Mouse (Mus musculus): ENCODE measurements at regions not wholly inside any gene's neighbourhood (a gene's known extent, or its start where the extent isn't known, plus 50 kb on each side); places are given as distances from the start of the nearest gene placed in this dataset.

DNA sequence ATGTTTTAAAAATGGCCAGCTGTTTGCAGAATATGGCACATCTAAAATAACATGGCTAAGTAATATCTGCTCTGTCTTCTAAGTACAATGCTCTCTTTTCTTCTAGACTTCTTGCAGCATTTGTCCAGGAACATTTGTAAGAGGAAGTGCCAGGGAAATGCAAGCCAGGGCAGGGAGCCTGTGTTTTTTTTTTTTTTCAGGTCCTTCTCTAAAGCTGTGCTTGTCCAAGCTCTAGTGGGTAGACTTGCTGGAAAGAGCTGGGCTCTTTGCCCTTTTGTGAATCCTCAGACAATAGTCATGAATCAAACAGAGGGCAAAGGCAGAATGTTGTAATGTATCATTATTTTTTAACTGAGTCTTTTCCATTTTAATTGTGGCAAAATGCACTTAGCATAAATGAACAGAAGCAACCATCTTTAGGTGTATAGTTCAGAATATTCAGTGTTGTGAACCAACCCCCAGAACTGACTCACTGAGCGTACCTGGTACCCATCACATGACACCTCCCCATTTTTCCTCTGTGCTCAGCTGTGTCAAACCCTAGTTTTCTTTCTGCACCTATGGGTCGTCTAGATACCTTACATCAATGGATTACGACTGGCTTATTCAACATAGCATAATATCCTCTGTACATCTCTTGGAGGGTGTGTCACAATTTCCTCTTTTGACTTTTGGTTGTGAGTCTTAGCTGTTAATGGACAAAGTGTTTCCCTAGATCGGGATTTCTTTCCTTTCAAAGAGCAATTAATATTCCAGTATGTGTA lies 160.5 kb upstream of the 4933402D24Rik start:
- ATAC-seq (ENCODE audit: low FRiP score) (no peak), DNase-seq (ENCODE audit: low spot score) (no peak)
- H3K36me3 ChIP-seq (replicated peaks; ENCODE audit: control insufficient read depth, insufficient read depth), result no peaks in the 10 kb centered on the region
- no peaks in the 10 kb centered on the region for H3K9me3 ChIP-seq (ENCODE audit: control insufficient read depth, low read length)
- 90% methylated on average over 4 of the region's 4 CpGs for WGBS
- peaks cover 4% of the 10 kb centered on the region for H3K27me3 ChIP-seq (ENCODE audit: control insufficient read depth, insufficient read depth, low read length)
- H3K4me2 ChIP-seq (replicated peaks), result no peak overlapping the region
- H3K4me1 ChIP-seq (replicated peaks; ENCODE audit: control insufficient read depth, insufficient read depth, low read length), result no peaks in the 10 kb centered on the region
- H3K9ac ChIP-seq, result no peak overlapping the region
- H3K4me3 ChIP-seq (replicated peaks; ENCODE audit: low read length), result no peak overlapping the region
- no peak overlapping the region for H3K27ac ChIP-seq

GRCm38 (mm10) chr1:63928850-63929249 lies 159.8 kb upstream of the 4933402D24Rik start:
- no peak for ATAC-seq (ENCODE audit: low FRiP score)
- no peak overlapping the region for H3K27ac ChIP-seq
- H3K9me3 ChIP-seq (ENCODE audit: control insufficient read depth, low read length), result no peaks in the 10 kb centered on the region
- WGBS, result 86% methylated on average over 5 of the region's 5 CpGs
- no peaks in the 10 kb centered on the region for H3K27me3 ChIP-seq (ENCODE audit: control insufficient read depth, insufficient read depth, low read length)
- no peak overlapping the region for H3K4me2 ChIP-seq (replicated peaks)
- no peak for DNase-seq (ENCODE audit: low spot score)
- H3K9ac ChIP-seq, result no peak overlapping the region
- H3K36me3 ChIP-seq (replicated peaks; ENCODE audit: control insufficient read depth, insufficient read depth), result no peaks in the 10 kb centered on the region
- H3K4me3 ChIP-seq (replicated peaks; ENCODE audit: low read length), result no peak overlapping the region
- H3K4me1 ChIP-seq (replicated peaks; ENCODE audit: control insufficient read depth, insufficient read depth, low read length), result no peaks in the 10 kb centered on the region

- Histone ChIP-seq H3K9ac (no peak overlapping the region), H3K4me2 (replicated peaks) (no peak overlapping the region), H3K27me3 (ENCODE audit: control insufficient read depth, insufficient read depth, low read length) (no peaks in the 10 kb centered on the region), H3K9me3 (ENCODE audit: control insufficient read depth, low read length) (no peaks in the 10 kb centered on the region), H3K36me3 (replicated peaks; ENCODE audit: control insufficient read depth, insufficient read depth) (no peaks in the 10 kb centered on the region), H3K27ac (no peak overlapping the region), H3K4me1 (replicated peaks; ENCODE audit: control insufficient read depth, insufficient read depth, low read length) (no peaks in the 10 kb centered on the region), H3K4me3 (replicated peaks; ENCODE audit: low read length) (no peak overlapping the region)
- ATAC-seq (ENCODE audit: low FRiP score) (no peak), DNase-seq (ENCODE audit: low spot score) (no peak)
- WGBS, result 86% methylated on average over 3 of the region's 3 CpGs
These were observed 159.3 kb upstream of the 4933402D24Rik start for GRCm38 (mm10) chr1:63928361-63928760.

DNA sequence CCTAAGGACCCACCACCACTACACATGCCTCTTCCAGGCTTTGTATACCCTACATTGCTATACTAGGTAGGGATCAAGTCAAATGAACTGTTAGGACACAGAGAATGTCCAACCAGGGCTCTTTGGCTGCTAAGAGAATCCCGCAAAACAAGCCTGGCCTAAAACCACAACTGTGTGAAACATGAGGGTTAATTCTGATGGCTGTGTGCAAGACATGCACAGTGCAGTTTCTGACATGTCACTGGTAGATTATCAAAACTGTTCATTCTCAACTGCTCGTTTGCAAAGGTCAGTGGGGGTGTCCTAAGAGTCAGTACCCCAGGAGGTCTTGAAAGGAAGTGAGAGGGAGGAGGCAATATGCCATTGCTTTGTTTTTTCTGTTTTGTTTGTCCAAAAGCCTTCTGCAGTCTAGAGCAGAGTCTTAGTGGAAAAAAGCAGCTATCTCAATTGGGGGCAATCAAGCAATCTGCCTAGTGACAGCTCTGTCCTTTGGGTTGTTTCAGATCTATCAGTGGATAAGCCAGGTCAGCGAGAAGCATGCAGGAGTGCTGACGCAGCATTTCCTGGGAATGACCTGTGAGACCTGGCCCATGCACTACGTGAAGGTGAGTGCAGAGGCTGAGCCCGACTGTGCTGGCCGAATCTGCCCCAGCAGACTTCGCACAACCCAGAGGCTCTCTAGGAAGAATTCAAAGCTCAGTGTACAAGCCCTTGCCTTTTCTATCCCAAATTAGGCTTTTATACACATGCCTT lies 151.3 kb upstream of the 4933402D24Rik start:
- 65% methylated on average over 8 of the region's 8 CpGs for WGBS
- H3K36me3 ChIP-seq (replicated peaks; ENCODE audit: control insufficient read depth, insufficient read depth), result no peaks in the 10 kb centered on the region
- no peak overlapping the region for H3K27ac ChIP-seq
- no peak overlapping the region for H3K4me2 ChIP-seq (replicated peaks)
- H3K9me3 ChIP-seq (ENCODE audit: control insufficient read depth, low read length), result no peaks in the 10 kb centered on the region
- H3K9ac ChIP-seq, result no peak overlapping the region
- ATAC-seq (ENCODE audit: low FRiP score), result no peak
- no peak overlapping the region for H3K4me3 ChIP-seq (replicated peaks; ENCODE audit: low read length)
- H3K27me3 ChIP-seq (ENCODE audit: control insufficient read depth, insufficient read depth, low read length), result no peaks in the 10 kb centered on the region
- no peaks in the 10 kb centered on the region for H3K4me1 ChIP-seq (replicated peaks; ENCODE audit: control insufficient read depth, insufficient read depth, low read length)
- no peak for DNase-seq (ENCODE audit: low spot score)

DNA sequence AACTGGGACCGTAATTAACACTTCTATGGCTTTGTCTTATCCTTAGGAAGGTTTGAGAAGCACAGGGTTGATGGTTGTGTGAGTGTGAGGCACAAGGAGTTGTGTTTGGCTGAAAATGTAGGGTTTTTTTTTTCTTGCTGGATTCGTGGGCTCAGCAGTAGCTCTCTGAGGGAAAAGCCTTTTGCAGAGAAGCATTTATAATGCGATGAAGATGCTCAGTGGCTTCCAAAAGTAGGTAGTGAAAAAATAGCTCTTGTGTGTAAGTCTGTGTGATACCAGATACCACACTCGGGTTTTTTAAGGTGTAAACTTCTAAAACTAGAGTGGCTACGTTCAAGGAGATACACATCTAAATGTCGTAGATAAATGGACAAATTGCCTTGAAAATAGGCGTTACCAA lies 149.1 kb upstream of the 4933402D24Rik start:
- WGBS, result 77% methylated on average over 7 of the region's 7 CpGs

GRCm38 (mm10) chr1:63916907-63917650 lies 148.0 kb upstream of the 4933402D24Rik start:
- 79% methylated on average over 7 of the region's 7 CpGs for WGBS

More for the DNA sequence above, 149.1 kb upstream of the 4933402D24Rik start:
- no peaks in the 10 kb centered on the region for H3K36me3 ChIP-seq (replicated peaks; ENCODE audit: control insufficient read depth, insufficient read depth)
- ATAC-seq (ENCODE audit: low FRiP score) (no peak), DNase-seq (ENCODE audit: low spot score) (no peak)
- H3K4me3 ChIP-seq (replicated peaks; ENCODE audit: low read length), result no peak overlapping the region
- no peak overlapping the region for H3K9ac ChIP-seq
- H3K4me1 ChIP-seq (replicated peaks; ENCODE audit: control insufficient read depth, insufficient read depth, low read length), result no peaks in the 10 kb centered on the region
- no peaks in the 10 kb centered on the region for H3K27me3 ChIP-seq (ENCODE audit: control insufficient read depth, insufficient read depth, low read length)
- no peak overlapping the region for H3K27ac ChIP-seq
- no peak overlapping the region for H3K4me2 ChIP-seq (replicated peaks)
- no peaks in the 10 kb centered on the region for H3K9me3 ChIP-seq (ENCODE audit: control insufficient read depth, low read length)

GRCm38 (mm10) chr1:63910765-63911164 lies 141.7 kb upstream of the 4933402D24Rik start:
- Histone ChIP-seq H3K27ac (no peak overlapping the region), H3K4me1 (replicated peaks; ENCODE audit: control insufficient read depth, insufficient read depth, low read length) (no peaks in the 10 kb centered on the region), H3K9me3 (ENCODE audit: control insufficient read depth, low read length) (no peaks in the 10 kb centered on the region), H3K27me3 (ENCODE audit: control insufficient read depth, insufficient read depth, low read length) (no peaks in the 10 kb centered on the region), H3K4me3 (replicated peaks; ENCODE audit: low read length) (no peak overlapping the region), H3K36me3 (replicated peaks; ENCODE audit: control insufficient read depth, insufficient read depth) (no peaks in the 10 kb centered on the region), H3K4me2 (replicated peaks) (no peak overlapping the region), H3K9ac (no peak overlapping the region)
- ATAC-seq (ENCODE audit: low FRiP score) (no peak), DNase-seq (ENCODE audit: low spot score) (no peak)
- WGBS, result 73% methylated on average over 3 of the region's 3 CpGs

More at GRCm38 (mm10) chr1:63916907-63917650, 148.0 kb upstream of the 4933402D24Rik start:
- Histone ChIP-seq H3K36me3 (replicated peaks; ENCODE audit: control insufficient read depth, insufficient read depth) (no peaks in the 10 kb centered on the region), H3K27me3 (ENCODE audit: control insufficient read depth, insufficient read depth, low read length) (no peaks in the 10 kb centered on the region), H3K4me3 (replicated peaks; ENCODE audit: low read length) (no peak overlapping the region), H3K4me2 (replicated peaks) (no peak overlapping the region), H3K4me1 (replicated peaks; ENCODE audit: control insufficient read depth, insufficient read depth, low read length) (no peaks in the 10 kb centered on the region), H3K9me3 (ENCODE audit: control insufficient read depth, low read length) (no peaks in the 10 kb centered on the region), H3K27ac (no peak overlapping the region), H3K9ac (no peak overlapping the region)
- DNase-seq (ENCODE audit: low spot score) (no peak), ATAC-seq (ENCODE audit: low FRiP score) (no peak)

GRCm38 (mm10) chr1:63909191-63909590 lies 140.1 kb upstream of the 4933402D24Rik start:
- H3K4me2 ChIP-seq (replicated peaks), result no peak overlapping the region
- no peak for ATAC-seq (ENCODE audit: low FRiP score)
- DNase-seq (ENCODE audit: low spot score), result no peak
- H3K9me3 ChIP-seq (ENCODE audit: control insufficient read depth, low read length), result no peaks in the 10 kb centered on the region
- no peak overlapping the region for H3K9ac ChIP-seq
- H3K4me3 ChIP-seq (replicated peaks; ENCODE audit: low read length), result no peak overlapping the region
- no peaks in the 10 kb centered on the region for H3K27me3 ChIP-seq (ENCODE audit: control insufficient read depth, insufficient read depth, low read length)
- 82% methylated on average over 2 of the region's 2 CpGs for WGBS
- no peaks in the 10 kb centered on the region for H3K4me1 ChIP-seq (replicated peaks; ENCODE audit: control insufficient read depth, insufficient read depth, low read length)
- no peaks in the 10 kb centered on the region for H3K36me3 ChIP-seq (replicated peaks; ENCODE audit: control insufficient read depth, insufficient read depth)
- H3K27ac ChIP-seq, result no peak overlapping the region

GRCm38 (mm10) chr1:63903620-63904019 lies 134.6 kb upstream of the 4933402D24Rik start:
- Histone ChIP-seq H3K27me3 (ENCODE audit: control insufficient read depth, insufficient read depth, low read length) (no peaks in the 10 kb centered on the region), H3K4me1 (replicated peaks; ENCODE audit: control insufficient read depth, insufficient read depth, low read length) (0 out of 2 replicates have a peak, but pooled peaks cover 9% of the 10 kb centered on the region), H3K4me3 (replicated peaks; ENCODE audit: low read length) (no peak overlapping the region), H3K9me3 (ENCODE audit: control insufficient read depth, low read length) (no peaks in the 10 kb centered on the region), H3K27ac (no peak overlapping the region), H3K36me3 (replicated peaks; ENCODE audit: control insufficient read depth, insufficient read depth) (no peaks in the 10 kb centered on the region), H3K4me2 (replicated peaks) (no peak overlapping the region), H3K9ac (no peak overlapping the region)
- no peak for ATAC-seq (ENCODE audit: low FRiP score)
- 93% methylated on average over 4 of the region's 4 CpGs for WGBS
- DNase-seq (ENCODE audit: low spot score), result no peak
